Mouse (Mus musculus): Measurements from ENCODE around the gene Rabep1.

Gene Rabep1

GRCm38 (mm10) chr11:70980232-70980631 lies 135.7 kb downstream of the Rabep1 start:
- DNase-seq = no peak

DNA sequence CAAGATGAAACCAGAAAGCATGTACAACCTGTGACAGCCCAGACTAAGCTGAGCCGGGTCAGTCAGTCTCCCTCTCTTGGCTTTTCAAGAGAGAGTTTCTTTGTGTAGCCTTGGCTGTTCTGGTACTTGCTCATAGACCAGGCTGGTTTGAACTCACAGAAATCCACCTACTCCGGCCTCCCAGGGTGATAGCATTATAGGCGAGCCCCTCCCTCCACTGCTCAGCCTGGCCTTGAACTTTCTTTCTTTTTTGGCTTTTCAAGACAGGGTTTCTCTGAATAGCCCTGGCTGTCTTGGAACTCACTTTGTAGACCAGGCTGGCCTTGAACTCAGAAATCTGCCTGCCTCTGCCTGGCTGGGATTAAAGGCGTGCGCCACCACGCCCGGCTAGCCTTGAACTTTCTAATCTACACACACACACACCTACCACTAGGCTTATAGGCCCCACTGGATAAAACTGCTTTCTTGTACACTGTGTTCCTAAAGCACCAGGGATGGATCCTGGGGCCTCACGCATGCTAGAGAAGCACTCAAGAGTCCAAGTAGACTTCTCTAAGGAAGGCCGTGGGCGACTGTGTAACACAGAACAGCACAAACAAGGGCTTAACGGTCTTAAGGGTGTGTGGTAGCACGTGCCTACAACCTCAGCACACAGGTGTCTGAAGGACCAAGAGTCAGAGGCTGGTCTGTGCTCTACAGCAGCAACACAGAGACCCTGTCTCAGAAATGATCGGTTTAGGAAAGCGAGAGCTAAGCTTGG lies 136.4 kb downstream of the Rabep1 start:
- no peak for DNase-seq

- no peak for DNase-seq
Observed at GRCm38 (mm10) chr11:70982030-70982429, 137.5 kb downstream of the Rabep1 start.

- DNase-seq = peak; percentile 99
Observed at GRCm38 (mm10) chr11:70982557-70983228, 138.1 kb downstream of the Rabep1 start, which contains the start of gene C1qbp. Gene C1qbp, minus strand, starts transcription at chr11:70983026.
